Mouse (Mus musculus): ENCODE measurements around the gene Cadm1.

DNA sequence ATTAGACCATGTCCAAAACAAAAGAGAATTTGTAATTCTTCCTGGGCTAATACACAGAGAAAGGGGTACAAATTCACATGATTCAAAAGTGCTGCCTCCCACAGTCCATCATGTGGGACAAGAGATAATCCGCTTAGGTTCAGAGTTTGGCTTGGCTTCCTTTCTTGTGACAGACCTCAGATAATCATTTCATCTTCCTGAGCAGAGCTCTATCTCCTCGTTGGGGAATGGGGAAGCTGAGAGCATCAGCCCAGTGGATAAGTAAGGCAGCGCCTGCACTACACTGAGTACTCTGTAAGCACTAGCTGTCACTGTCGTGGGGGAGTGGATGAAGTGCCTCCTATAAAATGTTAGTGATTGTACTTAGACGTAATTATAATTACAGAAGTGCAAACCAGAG is 35.1 kb downstream of the Cadm1 start:
- TF ChIP-seq CTCF (IDR thresholded peaks at IDR 0.05; ENCODE audit: borderline replicate concordance, extremely low read depth, insufficient read depth, insufficient read length) (no peak), POLR2A (IDR thresholded peaks at IDR 0.05; ENCODE audit: borderline replicate concordance, extremely low read depth, insufficient read depth, insufficient read length, poor library complexity, severe bottlenecking) (no peak)

Data from brain, embryonic 14.5 days (tissue).